Mouse (Mus musculus): ENCODE measurements around the gene Map2k4. TPM values are rescaled to one million over a fixed set of nuclear protein-coding genes. Genes with fewer than 3 reads are reported as not detected.

The Map2k4 gene
- total RNA-seq, 4 experiments from 2014 or later: 41.7 to 47.0 (median 44.6) TPM

DNA sequence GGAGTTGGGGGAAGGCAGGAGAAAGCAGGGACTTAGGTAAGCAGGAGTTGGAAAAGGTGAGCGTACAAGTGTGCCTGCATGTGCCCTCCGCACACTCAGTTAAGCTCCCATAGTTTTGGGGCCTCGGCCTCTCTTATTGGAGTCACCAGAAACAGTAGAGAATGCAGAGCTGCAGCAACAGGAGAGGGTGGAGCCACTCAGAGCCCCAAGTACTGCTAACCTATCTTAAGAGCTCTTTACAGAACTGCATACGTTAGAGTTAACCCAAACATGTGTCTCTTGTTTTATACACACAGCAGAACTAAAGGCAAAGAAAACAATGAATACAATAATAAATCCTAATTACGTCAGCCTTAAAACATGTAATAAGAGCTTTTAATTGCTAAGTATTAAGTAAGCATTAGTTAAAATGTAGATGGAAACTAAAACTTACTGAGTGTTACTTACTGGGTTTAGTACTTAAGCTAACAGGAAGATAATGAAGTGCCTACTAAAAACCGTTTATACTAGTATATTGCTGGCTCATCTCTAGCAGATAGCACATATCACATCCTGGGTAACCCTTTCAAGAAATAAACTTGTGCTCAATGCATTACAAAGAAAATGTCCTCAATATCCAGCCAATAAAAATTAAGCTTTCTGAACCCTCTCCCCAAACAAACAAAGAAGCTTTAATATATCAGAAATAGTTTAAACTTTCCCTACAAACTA, 14.0 kb downstream of the Map2k4 start:
- no peak for DNase-seq (ENCODE audit: low spot score)

DNA sequence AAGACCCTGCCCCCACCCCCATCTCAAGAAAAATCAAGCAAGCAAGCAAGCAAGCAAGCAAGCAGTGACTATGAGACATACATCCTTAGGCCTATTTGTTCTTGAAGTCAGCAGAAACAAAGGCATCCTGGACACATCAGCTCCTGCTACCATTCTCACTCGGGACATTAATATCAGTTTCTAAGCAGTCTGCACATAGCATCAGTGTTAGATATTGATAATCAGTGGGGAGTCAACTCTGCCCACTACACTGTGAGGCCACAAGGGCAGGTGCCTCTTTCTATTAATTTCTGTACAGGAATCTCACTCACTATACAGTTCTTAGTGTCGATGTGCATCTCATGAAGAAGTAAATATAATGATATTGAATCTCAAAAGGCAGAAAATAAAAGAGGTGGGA, 14.6 kb downstream of the Map2k4 start:
- DNase-seq (ENCODE audit: low spot score): no peak

- no peak for DNase-seq (ENCODE audit: low spot score)
Measured at GRCm38 (mm10) chr11:65771546-65771945, 16.6 kb downstream of the Map2k4 start.

DNA sequence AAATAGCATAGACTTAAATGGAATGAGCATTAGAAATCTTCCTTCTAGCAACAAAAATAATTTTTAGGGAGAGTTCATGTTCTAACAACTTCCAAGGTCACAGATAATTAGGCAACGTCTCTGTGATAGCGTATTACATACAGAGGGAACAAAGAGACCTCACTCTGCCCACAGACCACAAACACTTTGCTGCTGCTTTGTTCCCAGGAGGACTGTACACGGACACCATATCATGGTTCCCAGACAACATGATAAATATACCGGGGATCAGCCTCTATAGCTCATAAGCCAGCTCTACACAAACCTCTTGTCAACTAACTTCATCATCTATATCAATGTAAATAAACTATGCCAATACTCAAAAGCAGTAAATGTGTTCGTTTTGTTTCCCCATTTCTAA, 18.1 kb downstream of the Map2k4 start:
- no peak for DNase-seq (ENCODE audit: low spot score)

DNA sequence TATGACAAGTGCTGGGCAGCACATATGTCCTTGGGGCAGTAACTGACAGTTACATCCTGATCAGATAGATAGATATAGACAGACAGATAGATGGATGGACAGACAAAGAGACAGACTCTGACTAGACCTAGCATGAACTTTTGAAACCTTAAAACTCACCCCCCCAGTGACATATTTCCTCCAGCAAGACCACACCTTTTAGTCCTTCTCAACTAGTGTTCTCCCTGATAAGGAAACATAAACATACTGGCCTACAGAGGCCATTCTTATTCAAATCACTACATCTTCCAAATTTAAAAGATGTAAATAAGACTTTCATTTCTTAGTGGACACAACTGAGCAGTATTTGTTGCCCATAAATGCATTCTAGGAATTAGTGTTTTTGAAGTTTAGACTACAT, 19.7 kb downstream of the Map2k4 start:
- no peak for DNase-seq (ENCODE audit: low spot score)

DNA sequence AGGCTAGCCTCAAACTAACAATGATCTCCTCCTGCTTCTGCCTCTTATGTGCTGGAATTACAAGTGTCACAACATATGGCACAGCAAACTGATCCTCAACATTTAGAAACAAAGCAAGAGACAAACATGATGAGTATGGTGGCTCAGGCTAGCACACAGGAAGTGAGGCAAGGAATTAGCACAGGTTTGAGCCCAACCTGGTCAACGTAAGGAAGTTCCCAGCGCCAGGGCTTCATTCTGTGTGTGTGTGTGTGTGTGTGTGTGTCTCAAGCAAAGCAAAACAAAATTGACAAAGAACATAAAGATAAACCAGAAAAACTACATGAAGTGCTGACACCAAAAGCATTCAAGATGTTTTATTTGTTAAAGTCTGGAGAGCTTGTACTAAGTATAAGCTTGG, 27.2 kb downstream of the Map2k4 start:
- DNase-seq (ENCODE audit: low spot score): no peak

DNA sequence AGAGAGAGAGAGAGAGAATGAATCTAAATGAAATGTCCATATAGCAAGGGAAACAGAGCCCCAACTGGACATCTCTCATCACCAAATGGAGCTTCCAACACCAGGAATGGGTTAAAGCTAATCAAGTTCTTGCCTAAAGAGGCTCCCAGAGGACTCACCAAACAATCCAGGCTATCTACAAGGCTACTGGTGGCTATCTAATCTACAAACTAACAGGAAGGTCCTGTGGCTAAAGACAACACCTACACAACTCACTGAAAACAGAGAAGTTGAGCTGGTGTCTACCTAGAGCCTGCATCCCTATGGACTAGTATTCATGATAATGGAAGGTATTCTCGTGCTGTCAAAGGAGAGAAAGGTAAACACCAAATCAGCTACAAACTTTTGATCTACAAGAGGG, 28.7 kb downstream of the Map2k4 start:
- DNase-seq (ENCODE audit: low spot score): no peak

DNA sequence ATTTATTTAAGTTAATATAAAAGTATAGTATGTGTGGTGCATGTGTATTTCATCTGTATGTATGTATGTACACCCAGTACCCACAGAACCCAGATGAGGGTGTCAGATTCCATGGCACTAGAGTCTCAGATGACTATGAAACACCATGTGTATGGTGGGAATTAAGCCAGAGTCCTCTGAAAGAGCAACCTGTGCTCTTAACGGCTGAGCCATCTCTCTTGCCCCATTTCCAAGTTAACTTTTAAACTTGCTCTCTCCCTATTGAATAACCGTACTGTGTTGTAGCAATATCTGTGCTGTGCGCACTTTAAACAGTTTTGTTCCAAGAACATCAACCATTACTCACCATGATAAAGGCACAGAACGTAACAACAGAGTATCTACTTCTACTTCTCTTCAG, 33.9 kb downstream of the Map2k4 start:
- DNase-seq (ENCODE audit: low spot score): no peak

GRCm38 (mm10) chr11:65753593-65753992, 34.5 kb downstream of the Map2k4 start:
- no peak for DNase-seq (ENCODE audit: low spot score)

DNA sequence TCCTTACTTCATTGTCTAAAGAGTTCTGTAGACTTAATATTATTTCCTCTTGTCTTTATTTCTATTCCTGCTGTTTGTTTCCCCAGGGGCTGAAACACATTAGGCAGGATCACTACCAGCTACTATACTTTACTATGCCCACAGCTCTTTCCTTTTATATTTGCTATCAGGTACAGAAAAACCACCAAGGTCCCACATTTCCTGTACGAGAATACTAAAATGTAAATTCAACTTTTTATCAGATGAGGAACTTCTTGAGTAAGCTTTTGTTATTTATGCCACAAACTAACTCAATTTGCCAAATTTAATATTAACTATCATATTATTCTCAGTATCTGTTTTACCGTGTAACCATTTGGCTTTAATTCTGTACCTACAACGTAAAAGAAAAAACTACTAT, 37.6 kb downstream of the Map2k4 start:
- DNase-seq (ENCODE audit: low spot score): no peak

GRCm38 (mm10) chr11:65747433-65747832, 40.7 kb downstream of the Map2k4 start:
- DNase-seq (ENCODE audit: low spot score): no peak

GRCm38 (mm10) chr11:65745707-65746333, 42.3 kb downstream of the Map2k4 start:
- DNase-seq (ENCODE audit: low spot score): no peak

DNA sequence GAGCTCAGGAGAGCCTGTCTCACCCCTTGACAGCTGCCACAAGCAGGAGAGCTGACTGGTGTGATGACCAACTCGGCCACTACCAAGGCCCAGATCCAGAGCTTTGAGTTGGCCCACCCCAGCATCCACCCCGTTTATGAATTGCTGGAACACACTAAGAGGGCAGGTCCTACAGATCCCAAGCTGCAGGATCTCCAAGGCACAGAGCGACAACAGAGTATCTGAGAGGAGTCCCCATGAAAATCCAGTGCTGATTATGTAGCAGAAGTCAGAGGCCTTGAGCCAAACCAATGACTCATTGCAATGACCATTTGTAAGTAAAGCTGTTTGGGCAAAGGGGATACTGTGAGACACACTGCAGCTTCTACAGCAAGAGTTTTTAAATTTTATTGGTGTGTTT, 44.2 kb downstream of the Map2k4 start:
- DNase-seq (ENCODE audit: low spot score): peak; percentile 40

GRCm38 (mm10) chr11:65740811-65741210, 47.3 kb downstream of the Map2k4 start:
- no peak for DNase-seq (ENCODE audit: low spot score)

DNA sequence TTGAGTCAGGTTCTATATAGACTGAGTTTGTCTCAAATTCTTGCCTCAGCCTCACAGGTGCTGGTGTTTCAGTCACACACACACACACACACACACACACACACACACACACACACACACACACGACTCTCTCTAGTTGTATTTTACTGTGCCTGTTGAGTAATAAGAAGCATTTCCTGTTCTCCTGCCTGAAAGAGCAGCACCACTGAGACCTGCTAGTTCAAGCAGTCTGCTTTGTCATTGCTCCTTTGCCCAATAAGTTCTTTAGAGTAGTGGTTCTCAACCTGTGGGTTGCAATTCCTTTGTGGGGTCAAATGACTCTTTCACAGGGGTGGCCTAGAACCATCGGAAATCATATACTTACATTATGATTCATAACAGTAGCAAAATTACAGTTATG, 47.7 kb downstream of the Map2k4 start:
- DNase-seq (ENCODE audit: low spot score): no peak

GRCm38 (mm10) chr11:65739880-65740279, 48.2 kb downstream of the Map2k4 start:
- DNase-seq (ENCODE audit: low spot score): no peak

DNA sequence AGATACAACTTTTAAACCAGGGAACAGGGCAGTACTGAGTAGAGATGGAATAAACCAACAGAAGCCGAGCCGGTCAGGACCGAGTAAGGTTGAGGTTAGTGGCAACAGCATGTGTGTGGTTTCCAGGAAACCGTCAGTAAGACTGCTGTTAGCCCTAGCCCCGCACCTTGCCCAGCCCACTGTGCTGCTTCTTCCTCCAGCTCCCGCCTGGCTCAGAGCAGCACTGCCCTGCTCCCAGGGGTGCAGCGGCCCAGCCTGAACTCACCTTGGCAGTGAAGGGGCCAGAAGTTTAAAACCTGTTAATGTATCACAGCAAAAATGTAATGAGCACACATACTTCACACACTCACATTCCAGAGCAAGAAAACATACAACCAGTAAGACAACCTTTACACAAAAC, 53.4 kb downstream of the Map2k4 start:
- no peak for DNase-seq (ENCODE audit: low spot score)

DNA sequence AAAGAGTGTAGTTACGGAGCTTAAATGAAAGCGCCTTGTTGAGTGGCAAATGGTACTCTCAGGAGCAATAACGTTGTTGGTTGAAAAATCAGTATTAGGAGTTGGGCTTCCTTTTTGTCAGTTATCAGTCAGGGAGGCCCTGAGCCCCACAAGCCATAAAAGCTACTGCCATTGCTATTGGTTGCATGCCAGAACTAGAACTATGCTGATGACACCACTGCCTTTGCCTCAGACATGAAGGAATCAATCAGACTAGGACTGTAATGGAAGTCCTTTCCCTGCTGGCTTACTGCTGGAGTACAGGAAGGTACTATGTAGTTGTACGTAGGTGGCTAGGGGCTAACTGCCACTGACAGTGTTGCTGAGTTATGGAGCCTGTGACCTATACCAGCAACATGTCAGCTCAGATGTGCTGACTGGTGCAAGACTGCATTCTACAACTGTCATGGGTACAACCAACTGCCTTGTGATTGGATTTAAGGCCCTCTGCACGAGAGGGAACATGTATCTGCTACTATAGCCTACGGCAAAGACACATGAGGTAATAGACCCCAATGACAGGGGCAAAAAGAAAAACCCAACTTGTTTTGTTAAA, 58.4 kb downstream of the Map2k4 start:
- no peak for DNase-seq (ENCODE audit: low spot score)

GRCm38 (mm10) chr11:65728906-65729305, 59.2 kb downstream of the Map2k4 start:
- no peak for DNase-seq (ENCODE audit: low spot score)

DNA sequence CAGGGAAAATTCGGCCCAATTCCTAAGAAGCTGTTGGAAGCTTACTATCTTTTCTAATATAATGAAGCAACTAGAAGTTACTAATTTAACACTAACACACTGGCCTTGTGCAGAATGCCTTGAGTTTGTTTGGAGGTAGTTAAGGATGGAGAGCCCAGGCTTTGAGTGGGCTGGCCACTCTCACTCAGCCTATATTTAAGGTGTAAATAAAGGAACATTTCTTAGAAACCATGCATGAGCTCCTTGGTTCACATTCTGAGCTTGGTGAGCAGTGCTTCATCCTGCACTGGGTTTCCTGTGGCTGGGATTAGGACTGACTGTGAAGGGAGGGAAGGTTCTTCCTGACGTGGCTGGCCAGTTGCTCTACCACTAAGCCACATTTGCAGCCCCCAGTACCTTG, 64.4 kb downstream of the Map2k4 start:
- no peak for DNase-seq (ENCODE audit: low spot score)

DNA sequence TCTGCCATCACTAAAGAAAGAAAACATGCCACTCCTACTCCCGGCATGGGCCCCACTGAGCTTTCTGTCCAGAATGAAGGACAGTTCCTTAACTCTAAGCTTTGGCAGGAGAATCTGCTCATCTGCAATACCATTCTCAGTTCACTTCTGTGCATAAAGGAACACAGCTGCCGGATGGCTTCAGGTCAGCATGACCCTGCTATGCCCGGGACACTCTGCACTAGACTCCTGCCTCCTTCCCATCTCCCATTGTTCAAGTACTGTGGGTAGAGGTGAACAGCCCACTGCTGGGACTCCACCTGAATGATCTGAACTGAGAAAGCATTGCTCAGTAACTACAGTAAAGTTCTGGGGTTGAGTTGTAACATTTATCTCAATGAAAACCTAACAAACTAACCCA, 66.5 kb downstream of the Map2k4 start:
- DNase-seq (ENCODE audit: low spot score): no peak

DNA sequence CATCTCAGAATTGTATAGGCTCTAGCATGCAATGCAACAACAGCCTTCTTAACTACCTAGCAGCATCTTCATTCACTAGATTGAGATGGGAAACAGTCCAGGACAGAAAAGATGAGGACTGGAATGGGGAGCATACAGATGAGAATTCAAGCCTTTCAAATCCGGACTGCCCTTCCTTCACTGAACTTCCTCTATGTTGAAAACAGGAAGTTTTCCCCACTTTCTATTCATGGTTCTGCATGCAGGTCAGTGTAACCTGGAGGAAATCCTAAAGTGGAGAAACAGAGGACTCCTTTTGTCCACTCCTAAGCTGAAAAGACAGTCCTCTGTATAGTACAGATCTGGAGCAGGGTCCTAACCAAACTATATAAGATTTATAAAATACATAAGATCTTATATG, 68.1 kb downstream of the Map2k4 start:
- DNase-seq (ENCODE audit: low spot score): peak; percentile 31

GRCm38 (mm10) chr11:65713830-65714229, 74.3 kb downstream of the Map2k4 start:
- DNase-seq (ENCODE audit: low spot score): no peak
